Mouse (Mus musculus): ENCODE measurements at regions not wholly inside any gene's neighbourhood (a gene's known extent, or its start where the extent isn't known, plus 50 kb on each side); places are given as distances from the start of the nearest gene placed in this dataset.

- peak; percentile 61 for DNase-seq (ENCODE audit: extremely low spot score, low read depth, low spot score)
Observed at GRCm38 (mm10) chr2:115297463-115297862, 284.1 kb upstream of the BC052040 start.

- no peak for DNase-seq (ENCODE audit: extremely low spot score, low read depth, low spot score)
Observed at GRCm38 (mm10) chr2:115307248-115307647, 274.3 kb upstream of the BC052040 start.

GRCm38 (mm10) chr2:115309856-115310631 lies 271.5 kb upstream of the BC052040 start:
- no peak for DNase-seq (ENCODE audit: extremely low spot score, low read depth, low spot score)

DNA sequence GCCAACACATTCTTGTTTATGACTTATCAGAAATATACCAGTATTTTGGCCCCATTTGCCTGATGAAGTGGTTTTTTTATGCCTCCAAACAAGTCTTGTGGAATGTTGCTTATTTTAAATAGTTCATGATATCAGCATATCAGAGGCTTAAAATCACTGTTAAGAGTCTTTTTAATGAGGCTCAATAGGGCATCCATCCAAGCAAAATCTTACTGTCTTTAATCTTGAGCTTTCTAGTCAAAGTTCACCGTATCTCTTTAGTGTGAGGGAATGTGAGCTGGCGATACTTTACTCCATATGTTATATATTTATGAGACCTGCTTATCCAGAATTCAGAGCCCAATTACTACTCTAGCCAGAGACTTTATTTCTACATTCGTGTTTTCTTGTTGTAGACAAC lies 263.0 kb upstream of the BC052040 start:
- no peak for DNase-seq (ENCODE audit: extremely low spot score, low read depth, low spot score)

DNA sequence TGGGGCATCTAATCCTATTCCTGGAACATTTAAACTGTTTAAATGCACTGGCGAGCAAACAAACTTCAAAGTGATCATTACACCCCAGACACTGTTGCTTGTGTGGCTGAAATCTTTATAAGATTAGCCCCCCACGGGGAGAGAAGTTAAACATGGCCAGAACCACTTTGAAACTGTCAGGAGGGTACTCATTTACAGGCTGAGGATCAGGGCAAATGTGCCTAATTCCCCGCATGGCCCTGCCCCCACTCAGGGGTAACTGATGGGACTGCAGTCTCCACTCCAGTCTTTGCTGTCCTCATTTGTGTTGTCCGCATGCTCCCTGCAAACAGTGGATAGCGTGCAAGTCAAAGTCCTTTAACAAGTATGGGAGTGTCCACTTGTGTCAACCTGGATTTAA lies 258.9 kb upstream of the BC052040 start:
- no peak for DNase-seq (ENCODE audit: extremely low spot score, low read depth, low spot score)

DNA sequence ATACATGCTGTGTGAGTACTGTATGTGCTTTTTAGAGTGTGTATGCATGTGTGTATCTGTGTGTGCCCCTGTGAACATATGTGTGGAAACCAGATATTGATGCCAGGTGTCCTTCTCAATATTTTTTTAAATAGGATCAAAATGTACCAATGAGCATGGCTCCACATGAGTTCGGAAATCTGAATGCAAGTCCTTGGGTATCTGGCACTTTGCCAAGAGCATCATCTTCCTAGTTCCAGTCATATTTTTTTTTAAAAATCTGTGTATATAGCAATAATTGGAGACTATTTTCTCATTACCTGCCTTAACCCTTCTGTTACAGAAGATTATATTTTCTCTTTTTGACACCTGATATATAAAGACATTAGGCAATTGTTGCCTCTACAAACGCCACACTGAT lies 255.0 kb upstream of the BC052040 start:
- DNase-seq (ENCODE audit: extremely low spot score, low read depth, low spot score) = no peak

DNA sequence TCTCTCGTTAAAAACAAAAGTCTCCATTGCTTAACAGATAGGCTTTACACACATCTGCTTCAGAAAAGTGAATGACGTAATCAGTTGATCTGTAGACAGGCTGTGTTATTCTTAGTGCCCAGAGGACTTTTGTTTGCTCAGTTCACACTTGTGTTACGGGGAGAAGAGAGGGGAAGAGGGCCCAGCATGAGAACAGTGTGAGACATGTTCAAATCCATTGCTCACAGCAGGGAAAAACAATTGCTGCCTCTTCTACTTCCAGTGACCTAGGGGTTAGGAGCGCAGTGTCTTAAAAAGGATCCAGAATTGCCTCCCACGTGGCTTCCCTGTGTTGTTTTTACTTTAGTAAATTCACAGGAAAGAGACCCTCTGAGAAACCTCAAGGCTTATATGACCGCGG lies 243.3 kb upstream of the BC052040 start:
- DNase-seq (ENCODE audit: extremely low spot score, low read depth, low spot score) = no peak

- DNase-seq (ENCODE audit: extremely low spot score, low read depth, low spot score) = no peak
Observed at GRCm38 (mm10) chr2:115339034-115339433, 242.5 kb upstream of the BC052040 start.

- no peak for DNase-seq (ENCODE audit: extremely low spot score, low read depth, low spot score)
Observed at GRCm38 (mm10) chr2:115342360-115342759, 239.2 kb upstream of the BC052040 start.

DNA sequence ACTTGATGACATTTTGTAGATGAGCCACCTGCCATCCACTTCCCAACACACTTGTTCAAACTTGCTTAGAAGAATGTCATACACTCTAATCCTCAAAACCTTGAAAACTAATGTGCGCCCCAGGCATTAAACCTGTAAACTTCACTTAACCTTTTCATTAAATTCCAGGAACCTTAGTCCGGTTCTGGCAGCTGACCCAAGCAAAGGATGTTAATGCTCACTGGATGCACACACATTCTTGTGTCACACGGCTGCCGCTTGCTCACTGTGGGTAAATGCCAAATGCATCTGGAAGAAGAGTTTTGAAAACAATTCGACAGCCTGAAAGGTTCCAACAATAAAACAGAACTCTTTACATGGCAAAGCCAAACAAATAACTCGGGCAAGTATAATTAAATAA lies 235.0 kb upstream of the BC052040 start:
- no peak for DNase-seq (ENCODE audit: extremely low spot score, low read depth, low spot score)

GRCm38 (mm10) chr2:115348263-115348662 lies 233.3 kb upstream of the BC052040 start:
- peak; percentile 42 for DNase-seq (ENCODE audit: extremely low spot score, low read depth, low spot score)

DNA sequence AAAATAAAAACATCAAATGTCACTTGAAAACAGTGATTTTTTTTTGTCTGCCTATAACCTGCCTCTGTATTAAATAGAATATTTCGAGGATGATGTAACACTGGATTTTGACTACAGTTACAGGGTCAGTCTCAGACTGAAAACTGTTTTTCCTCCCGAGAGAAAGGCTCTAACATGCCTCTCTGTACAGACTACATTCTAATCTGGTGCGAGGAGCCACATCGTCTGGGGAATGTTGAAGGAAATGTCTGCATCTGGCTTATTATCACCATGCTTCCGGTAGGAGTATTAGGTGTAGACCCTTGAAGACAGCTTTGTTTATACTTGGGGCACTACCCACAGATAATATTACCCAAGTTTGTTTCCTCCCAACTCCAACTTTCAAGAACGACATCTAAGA lies 210.4 kb upstream of the BC052040 start:
- DNase-seq (ENCODE audit: extremely low spot score, low read depth, low spot score) = no peak

- no peak for DNase-seq (ENCODE audit: extremely low spot score, low read depth, low spot score)
Observed at GRCm38 (mm10) chr2:115375336-115375735, 206.2 kb upstream of the BC052040 start.

DNA sequence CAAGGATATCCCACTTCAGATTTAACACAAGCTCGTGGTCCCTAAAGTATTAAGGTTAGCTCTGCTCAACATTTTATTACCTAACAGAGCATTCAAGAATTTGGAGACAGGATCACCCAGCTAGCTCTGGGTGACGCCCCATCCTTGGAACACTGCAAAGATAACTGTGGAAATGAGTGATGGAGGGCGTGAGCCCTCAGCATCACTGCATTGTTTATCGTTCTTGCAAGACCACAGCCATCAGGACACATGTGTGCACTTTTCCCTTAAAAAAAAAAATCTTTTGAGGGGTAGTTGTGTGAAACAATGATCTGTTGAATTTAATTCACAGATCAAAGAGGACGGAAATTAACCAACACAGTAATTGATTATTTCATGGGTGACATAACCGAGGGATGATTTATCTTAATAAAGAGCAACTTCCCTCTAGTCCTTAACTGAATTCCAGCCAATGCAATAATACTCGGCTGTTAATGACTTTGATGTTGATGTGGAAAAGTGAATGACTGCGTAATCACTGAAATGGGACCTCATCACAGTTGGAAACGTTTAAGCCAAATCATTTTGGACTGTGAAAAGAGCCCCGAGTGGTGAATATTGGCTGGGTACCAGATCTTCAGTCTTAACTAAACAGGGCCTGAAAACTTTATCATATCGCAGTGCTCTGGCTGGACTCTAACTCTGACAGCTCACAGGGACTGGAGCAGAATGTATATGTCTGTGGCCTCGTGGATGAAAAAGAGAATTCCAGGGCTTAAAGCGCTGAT lies 196.9 kb upstream of the BC052040 start:
- no peak for DNase-seq (ENCODE audit: extremely low spot score, low read depth, low spot score)

GRCm38 (mm10) chr2:115385207-115386168 lies 196.0 kb upstream of the BC052040 start:
- DNase-seq (ENCODE audit: extremely low spot score, low read depth, low spot score) = no peak

GRCm38 (mm10) chr2:115391575-115391974 lies 189.9 kb upstream of the BC052040 start:
- DNase-seq (ENCODE audit: extremely low spot score, low read depth, low spot score) = no peak

DNA sequence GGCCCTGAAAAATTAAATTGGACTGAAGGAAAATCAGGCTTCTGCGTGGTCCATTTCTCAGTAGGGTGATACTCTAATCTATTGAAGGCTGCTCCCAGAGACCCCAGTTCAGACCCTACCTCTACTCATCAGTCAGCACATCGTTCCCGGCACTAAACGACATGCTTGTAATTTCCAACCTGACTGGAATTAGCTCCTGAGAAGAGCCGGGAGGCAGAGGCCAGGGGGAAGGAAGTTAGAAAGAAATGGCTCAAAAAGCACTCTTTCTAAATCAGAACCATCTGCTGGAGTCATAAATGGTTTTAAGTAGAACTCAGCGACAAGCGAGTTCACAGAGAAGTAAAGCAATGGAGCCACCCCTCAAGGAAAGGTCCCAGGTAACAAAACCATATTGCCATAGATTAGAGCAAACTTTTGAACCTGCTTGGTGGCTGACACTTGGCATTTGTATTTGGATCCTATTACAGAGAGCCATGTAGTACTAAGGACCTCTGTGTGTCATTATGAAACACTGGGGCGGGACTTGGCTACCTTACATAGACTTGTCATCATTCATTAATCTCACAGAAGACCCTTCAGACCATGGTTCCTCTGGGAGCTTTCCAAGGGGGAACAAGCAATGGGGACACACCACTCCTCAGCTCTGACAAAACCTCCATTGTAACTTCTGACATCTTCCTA lies 189.3 kb upstream of the BC052040 start:
- DNase-seq (ENCODE audit: extremely low spot score, low read depth, low spot score) = peak; percentile 93

DNA sequence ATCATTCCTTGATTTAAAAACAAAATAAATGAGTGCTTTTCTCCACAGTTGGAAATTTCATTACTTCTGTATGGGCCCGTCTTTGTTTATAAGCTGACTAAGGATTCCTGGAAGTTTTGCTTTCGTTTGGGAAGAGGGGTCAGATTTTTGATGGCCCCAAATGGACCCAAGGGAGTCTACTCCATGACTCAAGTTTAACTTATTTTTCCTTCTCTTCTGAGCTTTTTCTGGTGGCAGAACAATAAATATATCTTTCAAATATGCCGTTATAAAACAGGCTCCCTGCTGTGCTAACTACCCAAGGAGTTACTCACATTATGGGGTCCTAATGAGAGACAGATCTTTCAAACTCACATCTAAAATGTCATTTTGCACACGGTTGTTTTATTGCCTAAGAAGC lies 187.4 kb upstream of the BC052040 start:
- peak; percentile 96 for DNase-seq (ENCODE audit: extremely low spot score, low read depth, low spot score)

- DNase-seq (ENCODE audit: extremely low spot score, low read depth, low spot score) = no peak
Observed at GRCm38 (mm10) chr2:115398550-115398949, 183.0 kb upstream of the BC052040 start.

DNA sequence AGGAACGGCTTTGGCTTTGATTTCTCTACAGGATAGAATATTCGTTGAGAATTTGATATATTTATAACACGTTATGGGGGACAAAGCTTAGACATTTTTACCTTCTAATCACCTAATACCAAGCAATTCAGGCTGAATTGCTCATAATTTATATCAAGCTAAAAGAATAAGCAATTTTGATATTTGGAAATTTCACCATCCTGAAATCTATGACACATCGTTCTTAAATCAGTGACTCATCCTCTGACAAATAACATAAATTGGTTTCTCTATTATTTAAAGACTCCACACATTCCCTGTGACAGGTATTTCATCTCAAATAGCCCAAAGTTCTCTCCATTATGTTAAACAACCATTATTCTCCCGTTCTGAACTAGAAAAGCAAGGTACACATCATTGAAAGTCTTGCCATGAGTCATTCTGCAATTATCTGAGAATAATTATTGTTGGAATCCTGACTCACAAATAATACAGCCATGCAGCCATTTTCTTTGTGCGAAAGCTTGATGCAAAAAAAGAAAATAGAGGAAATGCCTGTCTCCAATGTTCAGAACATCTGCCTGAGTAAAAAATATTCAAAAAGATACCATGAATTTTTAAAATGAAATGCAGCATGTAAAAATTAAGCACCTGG lies 182.3 kb upstream of the BC052040 start:
- no peak for DNase-seq (ENCODE audit: extremely low spot score, low read depth, low spot score)
